Mouse (Mus musculus): ENCODE data around the gene Tpm3.

The Tpm3 gene

GRCm38 (mm10) chr3:90072294-90072693 lies at the start of gene Tpm3:
Tpm3 (plus strand) TSS chr3:90072649.
- no peak for DNase-seq

- no peak for DNase-seq
Measured at GRCm38 (mm10) chr3:90034653-90035052, 37.8 kb upstream of the Tpm3 start.

- DNase-seq: no peak
Measured at GRCm38 (mm10) chr3:90036263-90036662, 36.2 kb upstream of the Tpm3 start.

GRCm38 (mm10) chr3:90049691-90050090 lies 22.8 kb upstream of the Tpm3 start:
- DNase-seq: no peak

- DNase-seq: peak; percentile 58
Measured at GRCm38 (mm10) chr3:90051441-90052350, 20.8 kb upstream of the Tpm3 start, which contains the start of gene 4933434E20Rik. 4933434E20Rik (plus strand) TSS chr3:90051636.

- peak; percentile 95 for DNase-seq
Measured at GRCm38 (mm10) chr3:90052351-90053241, 19.9 kb upstream of the Tpm3 start, which contains the start of gene Ubap2l. Ubap2l (minus strand) TSS chr3:90052628.

GRCm38 (mm10) chr3:90061549-90061948 lies 10.9 kb upstream of the Tpm3 start:
- no peak for DNase-seq

- DNase-seq: no peak
Measured at GRCm38 (mm10) chr3:90062539-90062938, 9.9 kb upstream of the Tpm3 start.

GRCm38 (mm10) chr3:90064383-90064782 lies 8.1 kb upstream of the Tpm3 start:
- no peak for DNase-seq

GRCm38 (mm10) chr3:90065553-90065952 lies 6.9 kb upstream of the Tpm3 start:
- peak; percentile 33 for DNase-seq

- no peak for DNase-seq
Measured at GRCm38 (mm10) chr3:90067851-90068250, 4.6 kb upstream of the Tpm3 start.

- DNase-seq: no peak
Measured at GRCm38 (mm10) chr3:90069688-90070087, 2.8 kb upstream of the Tpm3 start.

GRCm38 (mm10) chr3:90076921-90077716 lies 4.7 kb downstream of the Tpm3 start:
- DNase-seq: peak; percentile 73

- no peak for DNase-seq
Measured at GRCm38 (mm10) chr3:90078224-90078623, 5.8 kb downstream of the Tpm3 start.

- DNase-seq: peak; percentile 95
Measured at GRCm38 (mm10) chr3:90079133-90079762, 6.8 kb downstream of the Tpm3 start.

GRCm38 (mm10) chr3:90079763-90080497 lies 7.5 kb downstream of the Tpm3 start:
- DNase-seq: peak; percentile 63

GRCm38 (mm10) chr3:90080498-90080863 lies 8.0 kb downstream of the Tpm3 start:
- DNase-seq: no peak

GRCm38 (mm10) chr3:90081365-90082240 lies 9.2 kb downstream of the Tpm3 start:
- DNase-seq: no peak

GRCm38 (mm10) chr3:90083034-90083433 lies 10.6 kb downstream of the Tpm3 start:
- DNase-seq: no peak

- peak; percentile 74 for DNase-seq
Measured at GRCm38 (mm10) chr3:90083698-90084324, 11.4 kb downstream of the Tpm3 start.
